Mouse (Mus musculus) forebrain, embryonic 15.5 days (tissue): ENCODE measurements at regions not wholly inside any gene's neighbourhood (a gene's known extent, or its start where the extent isn't known, plus 50 kb on each side); places are given as distances from the start of the nearest gene placed in this dataset.
"Not testable (repeated sequence)": the region's sequence is repeated elsewhere in the genome, so short reads cannot be mapped to it uniquely, and the experiment has no call there.

Experiments
- ATAC-seq: fragments of 200-750 bp; cut with Nextera tagmentation; replicated peaks from 2 replicates; pipeline ENCODE4 v1.8.0; 2017; ENCODE audit warnings: mild to moderate bottlenecking, moderate TSS enrichment, moderate library complexity
- H3K27ac ChIP-seq: fragments of 300-500 bp; sonication (generic); replicated peaks from 2 replicates; pipeline ENCODE4 v1.5.1; 2015; ENCODE audit warnings: mild to moderate bottlenecking, inconsistent platforms
- H3K27me3 ChIP-seq: fragments of 300-500 bp; sonication (generic); 2 replicates; pipeline ENCODE4 v1.6.1; 2015; ENCODE audit warnings: inconsistent platforms
- H3K36me3 ChIP-seq: fragments of 300-500 bp; sonication (generic); 2 replicates; pipeline ENCODE4 v1.6.1; 2015; ENCODE audit warnings: mild to moderate bottlenecking, inconsistent platforms
- H3K4me1 ChIP-seq: fragments of 300-500 bp; sonication (generic); 2 replicates; pipeline ENCODE4 v1.6.1; 2015; ENCODE audit warnings: inconsistent platforms
- H3K4me2 ChIP-seq: fragments of 300-500 bp; sonication (generic); replicated peaks from 2 replicates; pipeline ENCODE4 v1.6.1; 2015; ENCODE audit warnings: mild to moderate bottlenecking, inconsistent platforms
- H3K4me3 ChIP-seq: fragments of 300-500 bp; sonication (generic); 2 replicates; pipeline ENCODE4 v1.5.1; 2015; ENCODE audit warnings: mild to moderate bottlenecking, inconsistent platforms
- H3K9ac ChIP-seq: fragments of 300-500 bp; sonication (generic); replicated peaks from 2 replicates; pipeline ENCODE4 v1.6.1; 2015; ENCODE audit warnings: mild to moderate bottlenecking, inconsistent platforms
- H3K9me3 ChIP-seq: fragments of 300-500 bp; sonication (generic); 2 replicates; pipeline ENCODE4 v1.6.1; 2016; ENCODE audit warnings: inconsistent platforms
- WGBS: fragments of 180-500 bp; shearing (Covaris S2); methylation state at CpG from one replicate; pipeline ENCODE4 v1.1.7; 2015; ENCODE audit warnings: mixed read lengths; 5-methylcytosine and 5-hydroxymethylcytosine counted together

- no peak for ATAC-seq
- 61% methylated on average over 8 of the region's 8 CpGs for WGBS
- H3K4me3 ChIP-seq = no peak overlapping the region
- H3K36me3 ChIP-seq = no peaks in the 10 kb centered on the region
- H3K9ac ChIP-seq = no peak overlapping the region
- H3K27ac ChIP-seq = no peak overlapping the region
- no peaks in the 10 kb centered on the region for H3K4me1 ChIP-seq
- no peaks in the 10 kb centered on the region for H3K27me3 ChIP-seq
- no peaks in the 10 kb centered on the region for H3K9me3 ChIP-seq
- no peak overlapping the region for H3K4me2 ChIP-seq
Observed at GRCm38 (mm10) chr15:90798056-90798455, 118.8 kb upstream of the Cpne8 start.

GRCm38 (mm10) chr15:90789941-90790340 lies 110.7 kb upstream of the Cpne8 start:
- no peaks in the 10 kb centered on the region for H3K9me3 ChIP-seq
- H3K27me3 ChIP-seq = no peaks in the 10 kb centered on the region
- no peak overlapping the region for H3K27ac ChIP-seq
- H3K4me2 ChIP-seq = no peak overlapping the region
- H3K4me3 ChIP-seq = no peak overlapping the region
- no peak for ATAC-seq
- no peaks in the 10 kb centered on the region for H3K4me1 ChIP-seq
- H3K9ac ChIP-seq = no peak overlapping the region
- no peaks in the 10 kb centered on the region for H3K36me3 ChIP-seq
- WGBS = 81% methylated on average over 5 of the region's 5 CpGs

GRCm38 (mm10) chr15:90784741-90785140 lies 105.5 kb upstream of the Cpne8 start:
- H3K27ac ChIP-seq = no peak overlapping the region
- no peak overlapping the region for H3K4me3 ChIP-seq
- no peaks in the 10 kb centered on the region for H3K9me3 ChIP-seq
- no peak for ATAC-seq
- H3K4me1 ChIP-seq = no peaks in the 10 kb centered on the region
- H3K9ac ChIP-seq = no peak overlapping the region
- WGBS = 91% methylated on average over 5 of the region's 5 CpGs
- no peaks in the 10 kb centered on the region for H3K36me3 ChIP-seq
- no peaks in the 10 kb centered on the region for H3K27me3 ChIP-seq
- H3K4me2 ChIP-seq = no peak overlapping the region

GRCm38 (mm10) chr15:90767521-90767920 lies 88.3 kb upstream of the Cpne8 start:
- Histone ChIP-seq H3K4me2 (no peak overlapping the region), H3K27ac (no peak overlapping the region), H3K4me3 (no peak overlapping the region), H3K27me3 (no peaks in the 10 kb centered on the region), H3K4me1 (no peaks in the 10 kb centered on the region), H3K9me3 (no peaks in the 10 kb centered on the region), H3K36me3 (no peaks in the 10 kb centered on the region), H3K9ac (no peak overlapping the region)
- WGBS = 80% methylated on average over 5 of the region's 5 CpGs
- no peak for ATAC-seq

GRCm38 (mm10) chr15:90764501-90764900 lies 85.3 kb upstream of the Cpne8 start:
- not testable (repeated sequence) for H3K4me3 ChIP-seq, H3K4me1 ChIP-seq, H3K9ac ChIP-seq, ATAC-seq, H3K27me3 ChIP-seq, H3K9me3 ChIP-seq, H3K27ac ChIP-seq, H3K36me3 ChIP-seq, H3K4me2 ChIP-seq
- WGBS = 95% methylated on average over 9 of the region's 17 CpGs

- H3K4me3 ChIP-seq = no peak overlapping the region
- no peaks in the 10 kb centered on the region for H3K9me3 ChIP-seq
- H3K4me2 ChIP-seq = no peak overlapping the region
- no peaks in the 10 kb centered on the region for H3K36me3 ChIP-seq
- no peak overlapping the region for H3K9ac ChIP-seq
- no peaks in the 10 kb centered on the region for H3K4me1 ChIP-seq
- no peak for ATAC-seq
- H3K27ac ChIP-seq = no peak overlapping the region
- 84% methylated on average over 7 of the region's 7 CpGs for WGBS
- H3K27me3 ChIP-seq = no peaks in the 10 kb centered on the region
Observed at GRCm38 (mm10) chr15:90733891-90734290, 54.7 kb upstream of the Cpne8 start.
